Mouse (Mus musculus) mouse trophoblast stem cell (cell line): ENCODE data around the gene Rabep1.
"Not testable (repeated sequence)": the region's sequence is repeated elsewhere in the genome, so short reads cannot be mapped to it uniquely, and the experiment has no call there.

Experiments
- in situ Hi-C, 2 experiments: fragments of 300-500 bp; cut with MseI, MboI; formaldehyde crosslinking; loops; 2 replicates in 1 of 2; 3 replicates in 1 of 2; pipeline ENCODE4 v1.15.1; 2025

Rabep1 gene

DNA sequence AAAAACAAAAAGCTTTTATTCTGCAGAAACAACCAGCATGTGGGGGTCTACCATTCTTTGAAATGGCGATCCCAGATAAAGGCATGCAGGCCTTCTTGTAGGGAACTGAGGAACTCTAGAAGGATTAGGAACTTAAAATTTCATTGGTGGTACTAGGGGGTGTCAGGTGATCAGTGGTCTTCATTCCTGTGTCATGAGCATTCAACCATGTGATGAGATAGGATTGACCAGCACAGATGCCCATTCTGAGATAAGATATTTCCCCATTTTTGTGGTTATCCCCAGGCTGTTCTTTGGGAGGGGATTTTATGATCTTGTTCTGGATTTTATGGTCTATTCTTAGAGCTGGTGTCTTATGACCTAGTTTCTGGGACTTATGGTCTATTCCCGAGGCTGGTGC is 46.1 kb downstream of the Rabep1 start:
- in situ Hi-C loops, result no loop called here

DNA sequence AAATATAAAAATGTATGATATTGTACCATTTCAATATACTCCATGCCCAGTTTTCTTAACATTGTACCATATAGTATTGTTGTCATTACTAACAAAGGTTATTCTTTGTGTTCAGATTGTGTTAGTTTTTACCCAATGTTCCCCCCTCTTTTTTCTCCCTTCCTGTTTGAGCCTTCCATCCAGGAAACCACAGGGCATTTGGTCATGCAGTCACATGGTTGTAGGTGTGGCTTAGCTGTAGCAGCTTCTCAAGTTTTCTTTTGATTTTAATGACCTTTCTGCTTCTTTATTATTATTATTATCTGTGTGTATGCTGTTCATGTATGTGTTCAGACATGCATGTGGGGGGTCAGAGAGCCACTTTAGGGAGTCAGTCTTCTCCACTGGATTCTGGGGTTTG is 47.0 kb downstream of the Rabep1 start:
- in situ Hi-C loops, result no loop called here

DNA sequence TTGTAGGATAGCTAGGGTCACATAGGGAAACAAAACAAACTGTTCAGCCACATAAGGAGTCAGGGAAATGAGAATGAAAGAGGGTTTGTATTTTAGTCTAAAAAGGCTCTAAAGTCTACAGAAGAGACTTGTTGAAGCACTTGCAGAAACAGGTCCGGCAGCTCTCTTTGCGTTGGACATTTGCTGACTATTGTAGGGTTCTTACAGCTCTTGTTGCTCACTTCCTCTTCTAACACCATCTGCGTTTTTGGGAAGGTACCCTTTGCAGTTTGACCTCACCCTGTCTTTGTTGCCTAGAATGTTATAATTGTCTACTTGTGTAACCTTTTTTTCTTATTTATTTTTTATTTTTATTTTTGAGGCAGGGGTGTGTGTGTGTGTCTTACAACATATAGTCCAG is 53.1 kb downstream of the Rabep1 start:
- in situ Hi-C loops, result no loop called here

DNA sequence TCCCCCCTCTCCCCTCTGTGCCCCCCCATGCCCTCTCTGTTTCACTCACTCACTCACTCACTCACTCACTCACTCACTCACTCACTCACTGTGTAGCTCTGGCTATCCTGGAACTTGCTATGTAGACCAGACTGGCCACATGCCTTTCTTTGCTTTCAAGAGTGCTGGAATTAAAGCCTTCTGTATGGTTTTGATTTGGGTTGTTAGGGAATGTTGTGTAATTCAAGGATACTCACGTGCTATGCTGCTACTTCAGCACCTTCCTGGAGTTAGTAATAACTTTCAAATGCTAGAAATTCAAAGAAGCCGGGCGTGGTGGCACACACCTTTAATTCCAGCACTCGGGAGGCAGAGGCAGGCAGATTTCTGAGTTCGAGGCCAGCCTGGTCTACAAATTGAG is 53.6 kb downstream of the Rabep1 start:
- in situ Hi-C loops, result not testable (repeated sequence)

DNA sequence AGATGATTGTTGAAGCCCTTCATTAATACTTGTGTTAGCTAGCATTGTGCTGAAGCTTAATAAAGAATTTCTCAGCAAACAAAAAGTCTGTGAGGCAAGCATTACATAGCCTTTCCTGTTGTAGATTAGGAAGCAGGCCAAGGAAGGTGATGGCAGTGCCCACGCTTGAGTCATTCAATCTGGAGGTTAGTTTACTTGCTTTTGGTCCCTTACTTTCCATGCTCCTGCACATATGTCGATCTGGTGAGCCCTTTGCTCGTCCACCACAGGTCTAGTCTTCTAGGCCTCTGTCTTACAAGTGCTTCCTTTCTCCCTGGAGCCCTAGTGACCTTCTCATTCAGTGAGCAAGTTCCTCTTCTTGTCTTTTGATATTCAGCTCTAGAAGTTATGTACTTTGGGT is 62.1 kb downstream of the Rabep1 start:
- in situ Hi-C loops, result no loop called here

DNA sequence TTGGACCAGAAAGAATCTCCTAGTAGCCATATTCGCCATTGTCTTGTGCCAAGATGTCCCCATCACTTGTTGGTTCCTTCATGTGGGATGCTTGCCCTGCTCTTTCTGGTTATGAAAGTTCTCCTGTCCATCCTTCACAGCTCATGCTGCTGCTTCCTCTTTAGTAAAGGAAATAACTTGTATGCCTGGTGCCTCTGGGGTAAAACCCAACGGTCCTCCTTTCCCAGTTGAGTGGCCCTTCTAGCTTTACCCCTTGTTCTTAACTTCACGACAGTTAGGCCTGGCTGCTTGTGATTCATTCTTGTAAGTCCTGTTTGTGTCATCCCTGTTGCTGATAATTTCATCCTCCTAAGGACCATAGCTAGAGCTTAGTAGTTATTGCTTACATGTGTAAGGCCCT is 66.7 kb downstream of the Rabep1 start:
- in situ Hi-C loops, result no loop called here

DNA sequence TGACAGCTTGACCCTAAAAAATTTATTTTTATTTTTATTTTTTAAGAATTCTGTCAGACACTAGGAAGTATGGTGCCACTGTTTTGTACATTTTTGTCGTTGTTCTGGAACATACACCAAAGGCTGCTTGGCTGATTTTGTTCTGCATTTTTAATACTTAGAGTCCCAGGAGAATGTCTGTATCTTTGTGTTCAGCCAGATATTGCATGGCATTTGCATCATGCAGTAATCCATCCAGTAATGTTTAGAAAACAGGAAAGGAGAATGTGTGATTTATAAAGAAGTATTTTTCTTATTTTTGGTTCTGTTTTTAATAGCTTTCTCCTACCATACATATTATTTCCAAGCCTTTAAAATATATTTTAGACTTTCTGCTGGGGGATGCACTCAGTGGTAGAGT is 67.3 kb downstream of the Rabep1 start:
- in situ Hi-C loops, result no loop called here

DNA sequence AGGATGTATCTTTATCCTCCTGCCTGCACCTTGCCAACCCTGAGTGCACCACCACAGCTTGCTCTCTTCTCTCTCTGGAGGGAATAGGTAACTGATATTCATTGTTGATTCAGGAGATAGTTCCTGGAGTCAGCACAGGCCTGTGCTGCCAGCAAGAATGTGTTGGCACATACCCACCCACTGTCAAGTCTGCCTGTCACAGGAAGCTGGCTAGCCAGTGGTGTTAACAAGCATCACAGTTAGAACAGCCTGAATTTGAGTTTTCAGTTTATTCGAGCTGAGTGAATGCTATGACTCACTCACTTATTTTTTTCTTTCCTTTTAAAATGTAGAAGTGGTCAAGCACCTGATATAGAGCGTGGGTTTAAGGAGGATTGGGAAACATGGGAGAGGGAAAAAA is 73.3 kb downstream of the Rabep1 start:
- in situ Hi-C loops, result no loop called here

DNA sequence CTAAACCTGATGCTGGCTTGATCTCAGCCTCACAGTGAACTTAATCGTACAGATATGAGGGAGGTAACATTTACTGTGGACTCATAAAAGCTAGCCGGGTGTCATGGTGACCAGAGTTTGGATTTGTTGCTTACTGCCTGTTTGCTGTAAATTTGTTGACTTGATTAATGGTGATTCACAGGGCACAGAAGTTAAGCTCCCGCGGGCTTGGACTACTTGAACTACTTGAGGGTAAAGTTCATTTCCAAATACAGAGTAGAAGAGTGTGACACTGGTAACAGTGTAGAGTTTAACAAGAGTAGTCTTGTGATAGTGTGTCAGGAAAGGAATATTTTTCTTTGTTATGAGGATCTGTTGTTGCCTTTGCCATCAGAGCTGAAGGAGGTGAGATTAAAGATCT is 74.9 kb downstream of the Rabep1 start:
- in situ Hi-C loops, result no loop called here

DNA sequence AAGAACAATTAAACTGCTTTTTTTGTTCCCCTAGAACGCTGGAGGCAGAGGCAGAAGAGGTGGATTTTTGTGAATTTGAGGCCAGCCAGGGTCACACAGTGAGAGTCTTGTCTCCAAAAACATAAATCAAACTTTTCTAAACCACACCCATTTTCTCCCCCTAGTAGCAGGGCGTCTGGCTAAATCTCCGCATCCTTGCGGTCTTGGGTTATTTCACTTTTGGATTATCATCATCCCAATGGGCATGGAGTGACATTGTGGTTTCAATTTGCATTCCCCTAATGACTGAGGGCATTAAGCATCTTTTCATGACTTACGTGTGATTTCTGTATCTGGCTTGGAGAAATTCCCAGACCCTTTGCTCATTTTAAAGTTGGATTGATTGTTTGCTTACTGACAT is 86.9 kb downstream of the Rabep1 start:
- in situ Hi-C loops, result no loop called here

DNA sequence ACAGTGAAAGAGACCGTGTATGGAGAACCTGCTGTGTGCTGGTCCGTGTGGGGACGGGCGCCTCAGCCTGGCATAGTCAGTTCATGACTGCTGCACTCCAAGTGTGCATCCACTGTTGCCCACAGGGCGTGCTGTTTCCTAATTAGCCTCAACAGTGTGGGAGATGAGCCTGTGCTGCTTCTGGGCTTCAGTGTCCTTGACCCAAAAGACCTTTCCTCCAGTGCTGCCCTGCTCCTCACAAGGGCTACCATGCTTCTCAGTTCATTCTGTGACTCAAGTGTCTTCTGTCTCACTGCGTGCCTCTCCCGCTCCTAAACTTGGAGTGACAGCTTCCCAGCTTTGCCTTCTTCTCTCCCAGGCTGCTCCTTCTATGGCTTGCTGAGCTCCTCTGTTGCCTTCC is 90.7 kb downstream of the Rabep1 start:
- in situ Hi-C loops, result no loop called here

DNA sequence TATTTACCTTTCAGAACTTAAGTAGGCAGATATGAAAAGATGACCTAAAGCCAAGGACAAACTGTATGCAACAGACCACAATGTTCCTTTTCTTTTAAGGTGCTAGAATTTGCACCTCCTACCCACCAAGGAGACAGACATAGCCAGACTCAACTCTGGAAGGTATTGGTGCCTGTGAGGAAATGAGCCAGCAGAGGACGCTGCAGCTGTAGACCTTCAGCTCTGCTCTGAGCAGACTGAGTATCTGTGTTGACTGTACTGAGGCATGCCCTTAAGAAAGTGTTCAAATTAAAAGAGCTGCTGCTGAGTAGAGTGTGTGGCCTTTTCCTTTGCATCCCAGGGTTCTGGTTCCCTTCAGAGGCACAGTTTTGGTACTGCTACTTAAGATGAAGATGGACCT is 98.0 kb downstream of the Rabep1 start:
- in situ Hi-C loops, result no loop called here

DNA sequence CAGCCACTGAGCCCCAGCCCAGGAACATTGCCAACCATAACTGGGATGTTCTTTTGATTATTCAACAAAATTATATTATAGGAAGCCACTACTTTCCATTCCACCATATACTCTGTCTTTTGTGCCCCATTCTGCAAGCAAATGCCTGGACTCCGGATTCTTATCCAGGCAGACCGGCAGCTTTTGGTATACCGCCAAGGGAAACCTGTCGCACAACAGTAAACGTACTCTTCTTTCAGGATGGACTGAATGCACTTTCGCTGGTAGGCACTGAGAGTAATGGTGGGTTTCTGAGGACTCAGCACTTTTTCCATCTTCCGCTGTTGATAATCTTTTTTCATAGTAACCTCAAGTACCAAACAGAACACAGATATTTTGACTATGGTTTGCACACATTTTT is 99.1 kb downstream of the Rabep1 start:
- in situ Hi-C loops, result no loop called here

DNA sequence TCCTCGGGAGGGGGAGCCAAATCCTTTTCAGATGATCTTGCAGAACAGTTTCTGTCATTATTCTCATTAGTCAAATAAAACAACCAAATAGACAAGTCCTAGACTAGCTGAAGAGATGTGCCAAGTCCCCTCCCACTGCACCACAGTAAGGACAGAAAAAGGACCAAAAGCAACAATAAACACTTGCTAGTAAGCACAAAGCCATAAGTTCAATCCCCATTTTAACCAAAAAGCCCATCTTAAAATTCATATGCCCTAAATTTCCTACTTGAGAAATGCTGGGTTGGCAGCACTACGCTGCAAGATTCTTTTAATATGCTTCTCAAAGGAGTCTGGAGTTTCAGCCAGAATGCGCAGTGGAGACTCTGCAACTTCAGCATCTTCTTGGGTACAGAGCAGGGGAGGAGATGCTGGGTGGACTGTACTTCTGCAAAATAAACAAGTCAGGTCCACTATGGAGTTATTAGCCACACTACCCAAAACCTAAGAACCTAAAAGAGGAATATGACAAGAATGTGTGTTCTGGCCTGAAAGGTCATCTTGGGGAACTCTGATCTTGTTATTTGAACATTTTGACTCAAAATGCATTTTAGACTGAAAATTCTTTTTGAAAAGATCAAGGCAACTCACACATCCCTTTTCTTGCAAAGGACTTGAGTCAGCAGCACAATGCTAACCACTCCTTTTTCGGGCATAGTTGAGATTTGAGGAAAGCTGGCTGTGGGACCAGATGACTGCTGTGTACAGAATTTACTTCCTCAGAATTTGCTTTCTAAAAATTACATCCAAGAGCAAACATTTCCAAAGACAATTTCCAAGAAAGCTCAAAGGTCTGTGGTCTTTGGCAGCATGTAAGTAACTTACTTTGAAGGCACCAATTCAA is 100.6 kb downstream of the Rabep1 start:
- in situ Hi-C loops, result no loop called here

DNA sequence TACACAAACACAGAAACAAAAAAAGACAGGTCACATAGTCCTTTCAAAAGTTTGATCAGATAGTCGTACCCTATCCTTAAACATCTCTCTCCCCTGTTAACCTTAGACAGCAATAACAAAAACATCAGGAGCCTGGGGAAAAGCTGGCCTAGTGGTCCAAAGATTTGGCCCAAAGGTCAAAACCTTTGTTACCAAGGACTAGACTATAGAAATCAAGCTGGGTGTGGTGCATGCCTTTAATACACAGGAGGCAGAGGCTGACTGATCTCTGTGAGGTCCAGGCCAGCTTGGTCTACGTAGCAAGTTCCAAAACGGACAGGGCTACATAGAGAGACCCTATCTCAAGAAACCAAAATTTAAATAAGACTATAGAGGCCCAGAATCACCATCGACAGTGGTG is 110.1 kb downstream of the Rabep1 start:
- in situ Hi-C loops, result no loop called here

DNA sequence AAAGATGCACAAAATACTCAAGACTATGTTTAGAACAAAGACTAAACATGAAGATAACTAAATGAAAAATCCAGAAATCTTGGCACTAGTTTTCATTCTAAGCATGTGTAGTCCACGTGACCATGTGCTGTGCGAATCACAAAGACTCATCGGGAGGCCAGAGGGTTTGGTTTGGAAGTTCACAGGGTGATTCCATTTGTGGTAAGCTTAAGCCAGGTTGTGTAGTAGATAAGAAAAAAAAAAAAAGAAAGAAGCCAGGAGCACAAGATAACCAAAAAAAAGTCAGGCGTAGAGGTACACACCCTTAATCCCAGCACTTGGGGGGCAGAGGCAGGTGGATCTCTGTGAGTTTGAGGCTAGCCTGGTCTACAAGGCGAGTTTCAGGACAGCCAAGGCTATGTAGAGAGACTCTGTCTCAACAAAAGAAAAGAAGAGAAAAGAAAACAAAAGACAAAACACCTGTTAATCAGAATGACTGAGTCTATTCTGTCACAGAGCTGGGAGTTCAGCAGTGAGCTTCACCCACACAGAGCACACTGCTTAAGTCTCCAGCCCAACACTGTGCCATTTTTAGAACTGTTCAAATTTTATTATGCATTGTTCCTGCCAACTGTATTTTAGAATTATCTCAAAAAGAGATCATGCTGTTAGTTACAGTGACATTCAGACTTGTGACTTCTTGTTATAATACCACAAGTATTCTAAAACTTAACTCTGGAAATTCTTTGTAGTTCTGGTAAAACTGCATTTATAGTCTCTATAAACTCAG is 116.4 kb downstream of the Rabep1 start:
- in situ Hi-C loops, result no loop called here

DNA sequence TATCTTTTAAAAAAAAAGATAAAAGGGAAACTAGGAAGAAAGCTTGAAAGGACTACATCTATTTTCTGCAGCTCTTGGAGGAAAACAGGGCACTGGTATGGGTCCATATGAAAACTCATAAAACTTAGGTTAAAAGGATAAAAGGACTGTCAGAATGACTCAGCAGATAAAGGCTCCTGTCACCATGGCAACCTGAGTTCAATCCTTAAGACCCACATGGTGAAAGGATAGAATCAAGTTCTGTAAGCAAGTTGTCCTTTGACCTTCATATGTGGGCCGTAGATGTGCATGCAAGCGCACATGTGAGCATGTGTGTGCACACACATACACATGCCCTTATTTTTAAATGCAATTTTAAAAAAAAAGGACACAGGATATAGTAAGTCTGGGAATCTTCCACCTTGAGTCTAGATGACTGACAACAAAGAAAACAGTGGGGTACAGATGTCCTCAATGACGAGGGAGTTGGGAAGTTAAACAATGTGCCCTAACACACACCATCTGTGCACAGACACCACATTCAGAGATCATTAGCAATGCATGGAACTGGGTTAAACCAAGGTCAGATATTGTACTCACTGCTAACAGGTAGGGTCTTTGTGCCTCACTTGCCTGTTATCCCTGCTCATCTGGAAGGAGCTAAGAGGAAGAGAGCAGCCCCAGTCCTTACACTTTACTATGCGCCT is 119.8 kb downstream of the Rabep1 start:
- in situ Hi-C loops, result no loop called here

DNA sequence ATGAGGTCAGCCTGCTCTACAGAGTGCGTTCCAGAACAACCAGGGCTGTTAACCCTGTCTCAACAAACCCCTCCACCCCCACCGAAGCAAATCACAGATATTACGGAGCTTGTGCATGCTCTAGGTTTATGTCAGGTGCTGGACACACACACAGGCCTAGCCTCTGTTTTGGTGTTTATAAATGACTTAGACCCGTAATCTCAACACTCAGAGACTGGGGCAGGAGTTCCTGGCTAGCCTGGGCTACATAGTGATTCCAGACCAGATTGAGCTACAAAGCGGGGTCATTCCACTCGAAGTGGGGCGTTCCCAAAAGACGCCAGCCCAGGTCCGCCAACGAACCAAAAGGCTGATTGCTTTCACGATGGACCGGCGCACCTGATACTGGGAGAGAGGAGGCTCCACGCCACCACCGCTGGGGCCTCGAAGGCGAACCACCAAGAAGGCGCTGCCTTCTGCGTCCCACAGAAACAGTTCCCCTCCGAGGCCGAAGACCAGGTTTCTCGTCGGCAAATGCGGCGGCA is 124.8 kb downstream of the Rabep1 start:
- in situ Hi-C loops, result no loop called here

DNA sequence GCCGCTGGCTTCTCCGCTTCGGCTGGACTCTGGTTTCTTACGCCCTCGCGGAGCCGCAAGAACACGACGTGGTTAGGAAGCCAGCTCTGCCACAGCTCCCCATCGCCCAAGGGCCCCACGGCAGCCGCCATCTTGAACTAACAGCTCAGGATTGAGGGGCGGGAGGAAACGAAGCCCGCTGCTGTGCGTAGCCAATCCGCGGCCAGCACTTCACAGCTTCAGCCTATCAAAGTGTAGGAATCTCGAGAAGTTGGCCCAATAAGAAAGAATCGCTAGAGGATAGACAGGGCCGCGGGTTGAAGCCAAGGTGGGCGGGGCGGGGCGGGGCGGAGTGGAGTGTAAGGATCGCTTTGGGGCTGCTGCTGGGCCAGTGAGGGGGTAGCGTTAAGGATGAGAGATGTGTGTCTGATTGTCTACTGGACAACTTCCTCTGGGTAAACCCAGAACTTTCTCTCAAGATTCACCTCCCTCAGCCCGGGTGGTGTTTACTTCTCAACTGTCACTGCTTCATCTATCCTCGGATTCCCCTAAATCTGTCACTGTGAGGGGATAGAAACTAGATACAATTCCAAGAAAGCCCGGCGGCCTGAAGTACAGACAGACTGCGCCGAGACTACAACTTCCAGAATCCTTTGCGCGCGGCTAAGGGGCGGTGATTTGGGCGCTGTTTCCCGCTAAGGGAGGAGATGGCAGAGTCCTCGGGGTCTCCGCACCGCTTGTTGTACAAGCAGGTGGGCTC is 125.4 kb downstream of the Rabep1 start, which contains the start of the genes Nup88 and Rpain:
Gene Nup88, minus strand, starts transcription at position 153 of the 739 bp plus-strand sequence.
Gene Rpain, plus strand, starts transcription at position 393 of the 739 bp plus-strand sequence.
- in situ Hi-C loops, result no loop called here

DNA sequence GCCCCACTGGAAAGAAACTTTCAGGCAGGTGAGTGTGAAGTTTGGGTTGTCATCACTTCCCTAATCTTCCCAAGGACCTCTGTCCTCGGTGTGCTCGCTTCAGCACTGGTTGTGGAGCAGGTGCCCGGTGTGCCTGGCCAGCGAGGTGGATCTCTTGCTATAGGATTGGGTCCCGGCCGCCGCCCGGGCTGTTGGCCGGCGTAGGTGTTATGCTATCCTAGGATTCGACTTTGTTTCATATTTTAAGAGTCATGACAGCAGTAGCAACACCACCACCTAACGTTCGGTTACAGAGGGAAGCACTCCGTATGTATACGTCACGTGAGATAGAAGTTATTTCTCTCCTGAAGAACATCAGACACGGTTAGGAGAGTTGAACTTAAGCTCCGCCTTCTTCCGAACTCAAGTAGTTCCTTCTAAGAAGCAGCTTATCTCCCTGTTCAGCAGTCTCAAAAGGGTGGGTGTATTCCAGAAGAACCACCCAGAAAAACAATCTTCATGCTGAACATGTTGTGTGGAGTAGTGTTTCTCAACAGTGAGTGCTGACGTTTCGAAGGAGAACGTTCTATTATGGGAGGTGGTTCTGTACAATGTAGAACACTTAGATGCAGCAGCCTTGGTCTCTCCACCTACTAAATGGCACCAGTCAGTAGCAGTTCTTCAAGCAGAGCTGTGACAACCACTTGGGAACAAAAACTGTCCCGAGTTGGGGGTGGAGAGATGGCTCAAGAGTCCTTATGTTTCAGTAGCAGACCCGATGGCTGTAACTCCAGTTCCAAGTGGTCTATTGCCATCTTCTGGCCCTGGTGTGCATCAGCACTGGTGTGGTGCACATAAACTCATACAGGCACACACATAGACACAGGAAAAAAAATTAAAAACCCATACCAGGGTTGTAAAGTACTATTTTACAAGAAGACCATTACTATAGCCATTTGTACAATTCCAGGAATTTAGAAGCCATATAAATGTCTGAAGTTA is 126.3 kb downstream of the Rabep1 start:
- in situ Hi-C loops, result no loop called here
